Mouse (Mus musculus) cerebellum, adult 18-20 months (tissue): ENCODE measurements around the gene Dnm2.

Experiments
- DNase-seq, 2 experiments: peaks; one replicate each; pipeline ENCODE4 v3.0.0; 2021

Gene Dnm2

DNA sequence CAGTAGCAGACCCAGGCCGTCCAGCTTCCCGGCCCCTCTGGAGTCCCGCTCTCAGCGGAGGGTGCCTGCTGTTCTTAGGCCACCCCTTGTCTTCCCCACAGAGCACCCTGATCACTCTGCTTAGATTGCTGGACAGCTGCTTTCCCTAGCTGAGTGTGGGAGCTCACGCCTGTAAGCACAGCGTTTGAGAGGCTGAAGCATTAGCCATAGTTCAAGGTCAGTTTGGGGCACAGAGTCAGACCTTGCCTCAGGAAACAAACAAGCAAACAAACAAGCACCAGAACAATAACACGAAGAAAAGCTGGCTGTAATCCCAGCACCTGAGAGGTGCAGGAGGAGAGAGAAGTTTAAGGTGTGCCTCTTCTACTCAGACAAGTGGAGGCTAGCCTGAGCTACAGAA is 7.4 kb downstream of the Dnm2 start:
- no peak for DNase-seq

DNA sequence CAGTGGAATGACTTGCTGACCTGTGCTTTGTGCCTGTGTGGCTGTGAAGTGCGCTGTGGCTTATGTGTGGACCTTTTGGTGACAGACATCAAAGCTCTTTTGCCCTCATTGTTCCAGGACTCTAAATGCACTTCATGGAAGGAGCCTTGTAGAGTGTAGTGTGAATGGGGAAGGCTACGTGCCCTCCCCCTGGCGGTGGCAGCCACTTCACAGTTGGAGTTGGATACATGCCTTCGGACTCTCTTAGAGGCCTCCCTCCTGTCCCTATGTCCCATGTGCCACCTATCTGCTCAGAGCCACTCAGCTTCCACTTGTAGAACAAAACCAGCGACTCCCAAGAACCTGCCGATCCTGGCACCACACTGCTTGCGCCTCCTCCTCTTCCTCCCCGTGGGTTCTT is 9.1 kb downstream of the Dnm2 start:
- peak; percentile 71 to 74 for DNase-seq

DNA sequence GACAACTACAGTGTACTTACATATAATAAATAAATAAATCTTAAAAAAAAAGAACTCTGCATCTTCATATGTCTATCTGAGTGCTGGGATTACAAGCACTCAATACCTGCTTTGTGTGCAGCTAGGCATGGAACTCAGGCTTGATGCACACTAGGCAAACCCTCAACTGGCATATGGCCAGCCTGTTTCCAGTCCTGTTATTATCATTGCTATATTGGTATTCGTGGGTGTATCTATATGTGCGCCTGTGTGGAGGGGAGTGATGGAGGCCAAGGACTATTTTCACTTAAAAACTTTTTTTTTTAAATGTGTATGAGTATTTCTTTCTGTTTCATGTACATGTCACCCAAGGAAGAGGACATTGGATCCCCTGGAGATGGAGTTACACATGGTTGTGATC is 9.7 kb downstream of the Dnm2 start:
- DNase-seq = no peak

GRCm38 (mm10) chr9:21435777-21436635 is 11.3 kb downstream of the Dnm2 start:
- DNase-seq = peak in 1 of 2 experiments; percentile 41

DNA sequence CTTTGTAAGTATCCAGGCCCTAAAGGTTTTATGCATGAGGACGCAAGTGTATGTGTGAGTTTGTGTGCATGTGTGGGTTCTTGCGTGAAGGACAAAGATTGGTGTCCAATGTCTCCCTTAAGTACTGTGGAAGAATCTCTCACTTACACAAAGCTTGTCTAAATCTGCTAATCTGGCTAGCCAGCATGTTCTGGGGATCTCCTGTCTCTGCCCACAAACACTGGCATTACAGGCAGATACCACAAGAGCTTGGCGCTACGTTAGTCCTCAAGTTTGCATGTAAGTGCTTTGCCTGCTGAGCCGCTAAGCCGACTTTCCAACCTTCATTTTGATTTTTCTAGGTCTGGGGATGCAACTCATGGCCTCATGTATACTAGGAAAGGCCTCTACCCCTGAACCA is 12.9 kb downstream of the Dnm2 start:
- DNase-seq = no peak

DNA sequence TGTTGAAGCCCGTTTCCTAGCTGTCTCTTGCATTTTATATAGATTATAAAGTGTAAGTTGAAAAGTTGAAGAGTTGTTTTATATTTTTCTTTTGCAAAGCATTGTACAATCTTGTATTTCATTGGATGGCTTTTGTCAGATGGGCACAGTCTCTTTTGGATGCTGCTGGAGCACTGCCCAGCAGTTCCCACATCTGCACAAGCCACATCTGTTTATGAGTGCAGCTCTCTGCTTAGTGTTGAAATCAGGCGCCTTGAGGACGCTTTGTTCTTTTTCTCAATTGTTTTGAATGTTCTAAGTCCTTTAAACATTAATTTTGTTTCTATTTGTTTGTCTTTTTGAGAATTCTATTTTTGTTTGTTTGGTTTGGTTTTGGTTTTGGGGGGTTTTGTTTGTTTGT is 13.5 kb downstream of the Dnm2 start:
- DNase-seq = no peak

- no peak for DNase-seq
Observed at GRCm38 (mm10) chr9:21439456-21439855, 14.7 kb downstream of the Dnm2 start.

DNA sequence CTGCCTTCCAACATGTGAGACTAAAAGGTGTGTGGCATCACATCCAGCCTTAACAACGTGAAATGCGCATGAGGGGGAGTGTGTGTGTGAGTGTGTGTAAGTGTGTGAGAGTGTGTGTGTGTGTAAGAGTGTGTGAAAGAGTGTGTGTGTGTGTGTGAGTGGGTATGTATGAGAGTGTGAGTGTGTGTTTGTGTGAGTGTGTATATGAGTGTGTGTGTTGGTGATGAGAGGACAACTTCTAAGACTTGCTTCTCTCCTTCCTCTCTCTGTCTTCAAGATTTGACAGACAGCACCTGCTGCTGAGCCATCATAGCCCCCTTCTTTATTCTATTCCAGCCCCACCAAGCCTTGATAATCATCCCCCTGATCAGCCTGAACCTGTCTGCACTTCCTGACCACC is 15.2 kb downstream of the Dnm2 start:
- DNase-seq = no peak

DNA sequence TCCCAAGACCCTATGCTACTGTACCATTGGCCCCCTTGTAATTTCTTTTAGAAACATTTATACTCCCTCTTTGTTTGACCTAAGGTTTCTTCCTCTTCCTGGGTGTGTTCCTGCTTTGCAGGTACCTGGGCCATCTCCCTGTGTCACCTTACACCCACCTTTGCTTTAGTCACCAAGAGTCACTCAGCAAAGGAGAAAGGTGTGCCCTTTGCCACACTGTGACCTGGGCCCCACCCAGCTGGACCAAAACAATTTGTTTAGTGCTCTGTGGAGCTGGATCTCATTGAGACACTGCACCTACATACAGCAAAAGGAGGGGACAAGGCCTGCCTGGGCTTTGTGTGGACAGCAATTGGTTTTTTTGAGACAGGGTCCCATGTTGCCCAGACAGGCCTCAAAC is 15.7 kb downstream of the Dnm2 start:
- no peak for DNase-seq

DNA sequence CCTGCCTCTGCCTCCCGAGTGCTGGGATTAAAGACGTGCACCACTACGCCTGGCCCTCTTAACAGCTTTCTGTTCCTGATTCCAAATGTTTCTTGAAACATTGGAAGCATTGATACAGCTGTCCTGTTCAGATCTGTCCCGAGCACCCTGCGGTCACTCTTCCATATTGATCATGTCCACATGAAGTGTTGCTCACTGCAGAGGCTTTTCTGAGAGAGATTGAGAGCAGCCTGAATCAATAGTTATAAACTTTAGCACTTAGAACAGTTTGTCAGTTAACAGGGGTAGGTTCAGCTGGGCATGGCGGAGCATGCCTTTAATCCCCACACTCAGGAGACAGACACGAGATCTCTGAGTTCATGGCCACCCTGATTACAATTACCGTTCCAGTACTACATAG is 19.1 kb downstream of the Dnm2 start:
- no peak for DNase-seq

DNA sequence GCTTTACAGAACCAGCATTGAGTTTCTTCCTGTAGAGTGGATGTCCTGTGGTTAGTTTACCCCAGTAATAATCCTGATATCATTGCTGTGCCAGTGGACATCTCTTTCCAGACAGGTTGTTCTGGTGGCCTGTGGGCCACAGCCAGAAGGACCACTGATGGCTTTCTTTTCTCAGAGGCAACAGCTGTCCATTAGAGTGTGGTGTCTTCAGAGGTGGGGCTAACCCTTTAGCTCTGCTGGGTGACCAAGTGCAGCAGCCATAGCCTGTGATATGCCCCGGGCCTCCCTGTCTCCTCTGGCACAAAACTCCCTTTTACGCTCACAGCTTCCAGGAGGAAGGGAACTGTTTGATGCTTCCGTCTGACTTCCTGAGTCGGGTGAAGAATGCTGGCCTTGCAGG is 19.9 kb downstream of the Dnm2 start:
- no peak for DNase-seq

DNA sequence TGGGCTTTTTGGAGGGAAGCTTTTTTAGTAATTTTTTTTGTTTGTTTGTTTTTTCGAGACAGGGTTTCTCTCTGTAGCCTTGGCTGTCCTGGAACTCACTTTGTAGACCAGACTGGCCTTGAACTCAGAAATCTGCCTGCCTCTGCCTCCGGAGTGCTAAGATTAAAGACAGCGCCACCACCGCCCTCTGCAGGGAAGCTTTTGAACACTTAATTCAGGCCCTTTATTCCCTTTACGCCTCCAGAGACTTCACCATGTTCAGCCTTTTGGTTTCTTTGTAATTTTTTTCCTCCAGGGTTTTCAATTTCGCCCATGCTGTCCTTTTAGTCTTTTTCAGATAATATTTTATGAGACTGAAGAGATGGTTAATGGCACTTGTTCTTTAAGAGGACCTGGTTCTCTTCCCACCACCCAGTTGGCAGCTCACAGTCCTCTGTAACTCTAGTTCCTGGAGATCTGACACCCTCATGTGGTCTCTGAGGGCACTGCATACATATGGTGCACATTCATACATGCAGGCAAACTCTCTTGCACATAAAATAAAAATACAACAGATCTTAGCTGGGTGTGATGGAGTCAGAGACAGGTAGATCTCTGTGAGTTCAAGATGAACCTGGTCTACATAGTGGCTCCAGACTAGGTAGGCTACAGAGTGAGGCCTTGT is 20.5 kb downstream of the Dnm2 start:
- DNase-seq = no peak

DNA sequence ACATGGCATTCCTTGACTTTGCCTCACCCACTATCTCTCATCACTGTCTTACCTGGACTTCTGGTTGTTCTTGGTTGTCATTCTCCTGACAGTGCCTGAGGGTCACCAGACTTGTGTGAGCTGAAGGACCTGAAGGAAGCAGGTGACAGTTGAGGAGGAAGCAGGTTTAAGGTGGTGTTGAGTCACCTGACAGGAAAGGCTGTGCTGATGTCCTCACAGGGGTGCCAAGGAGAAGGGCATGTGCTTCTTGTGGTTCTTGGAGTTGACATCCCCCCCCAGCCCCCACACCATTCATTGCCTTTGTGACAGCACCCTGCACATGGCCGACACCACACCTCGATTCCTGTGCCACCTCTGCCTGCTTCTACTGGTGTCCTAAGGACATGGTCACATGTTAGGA is 23.1 kb downstream of the Dnm2 start:
- no peak for DNase-seq

DNA sequence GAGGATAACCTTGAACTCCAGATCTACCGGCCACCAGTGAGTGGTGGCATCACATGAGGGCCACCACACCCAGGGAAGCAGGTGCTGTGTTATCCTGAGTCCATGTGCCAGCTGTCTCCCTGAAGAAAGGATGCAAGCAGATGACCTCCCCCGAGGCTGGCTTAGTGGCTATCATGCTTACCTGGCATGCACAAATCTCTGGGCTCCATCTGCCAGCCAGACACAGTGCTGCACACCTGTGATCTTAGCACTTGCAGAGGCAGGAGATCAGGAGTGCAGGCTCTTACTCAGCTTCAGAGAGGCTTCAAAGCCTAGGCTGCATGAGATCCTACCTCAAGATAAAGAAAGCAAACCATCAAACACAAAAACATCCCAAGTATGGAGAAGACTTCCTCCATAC is 25.0 kb downstream of the Dnm2 start:
- DNase-seq = peak in 1 of 2 experiments; percentile 29

GRCm38 (mm10) chr9:21450270-21450669 is 25.6 kb downstream of the Dnm2 start:
- no peak for DNase-seq

DNA sequence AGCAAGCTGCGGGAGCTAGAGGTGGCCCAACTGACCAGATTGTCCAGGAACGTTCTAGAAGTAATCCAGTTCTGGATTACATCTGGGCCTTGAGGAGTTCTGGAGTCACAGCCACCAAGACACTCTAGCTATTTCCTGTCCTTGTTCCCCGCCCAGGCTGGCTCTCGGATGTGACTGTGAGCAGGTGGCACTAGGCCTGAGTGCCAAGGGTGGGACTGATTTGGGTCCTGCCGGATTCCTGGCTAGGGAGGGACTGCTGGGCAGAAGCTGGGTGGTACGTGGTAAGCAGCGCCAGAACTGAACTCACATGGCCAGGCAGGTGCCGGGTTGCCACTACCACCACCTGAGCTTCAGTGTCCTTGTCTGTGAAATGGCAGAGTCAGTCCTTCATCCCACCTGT is 26.7 kb downstream of the Dnm2 start:
- no peak for DNase-seq

DNA sequence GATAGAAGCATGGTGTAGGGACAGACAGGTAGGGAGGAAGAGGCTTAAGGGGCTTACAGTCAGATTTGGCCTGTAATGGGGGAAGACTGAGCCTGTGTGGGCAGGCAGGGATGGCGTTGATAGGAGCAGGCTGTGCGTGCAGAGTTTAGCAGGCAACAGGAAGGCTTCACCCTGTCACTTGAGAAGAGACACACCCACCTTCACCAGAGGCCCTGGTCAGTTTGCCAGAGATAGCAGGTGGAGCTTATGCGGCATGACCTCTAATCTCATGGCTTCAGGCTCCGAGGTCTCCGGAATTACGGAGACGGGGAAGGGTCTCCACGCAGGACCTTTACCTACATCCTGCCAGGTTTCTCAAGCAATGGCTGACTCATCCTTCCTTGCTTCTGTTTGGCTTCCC is 27.2 kb downstream of the Dnm2 start:
- no peak for DNase-seq

DNA sequence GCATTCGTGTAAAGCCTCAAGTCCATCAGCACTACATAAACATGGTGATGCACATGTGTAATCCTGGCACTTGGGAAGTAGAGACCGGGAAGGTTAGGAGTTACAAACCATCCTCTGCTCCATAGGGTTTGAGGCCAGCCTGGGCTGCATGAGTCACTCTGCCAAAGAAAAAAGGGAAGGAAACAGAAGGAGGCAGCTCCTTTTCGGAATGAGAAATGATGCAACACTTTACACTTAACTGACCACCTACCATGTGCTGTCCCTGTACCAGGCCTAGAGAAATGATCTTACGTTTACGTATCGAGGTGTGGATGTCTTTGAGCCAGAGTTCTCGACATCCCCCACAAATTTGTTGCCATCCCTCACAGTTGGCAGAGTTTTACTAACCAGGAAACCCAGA is 28.3 kb downstream of the Dnm2 start:
- DNase-seq = no peak

DNA sequence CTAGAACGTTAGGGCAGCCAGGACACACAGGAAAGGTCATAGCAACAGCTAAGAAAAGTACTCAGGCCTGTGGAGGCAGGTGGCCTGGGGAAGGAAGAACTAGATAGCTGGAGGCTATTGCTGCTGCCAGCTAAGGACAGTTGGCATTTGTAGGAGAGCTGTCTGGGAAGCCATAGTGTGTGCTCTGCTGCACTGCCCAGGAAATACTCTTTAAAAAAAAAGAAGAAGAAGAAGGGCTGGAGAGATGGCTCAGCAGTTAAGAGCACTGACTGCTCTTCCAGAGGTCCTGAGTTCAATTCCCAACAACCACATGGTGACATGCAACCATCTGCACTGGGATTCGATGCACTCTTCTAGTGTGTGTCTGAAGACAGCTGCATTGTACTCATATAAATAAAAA is 28.8 kb downstream of the Dnm2 start:
- no peak for DNase-seq

- no peak for DNase-seq
Observed at GRCm38 (mm10) chr9:21454556-21454955, 29.8 kb downstream of the Dnm2 start.

GRCm38 (mm10) chr9:21455103-21455770 is 30.5 kb downstream of the Dnm2 start:
- DNase-seq = no peak

DNA sequence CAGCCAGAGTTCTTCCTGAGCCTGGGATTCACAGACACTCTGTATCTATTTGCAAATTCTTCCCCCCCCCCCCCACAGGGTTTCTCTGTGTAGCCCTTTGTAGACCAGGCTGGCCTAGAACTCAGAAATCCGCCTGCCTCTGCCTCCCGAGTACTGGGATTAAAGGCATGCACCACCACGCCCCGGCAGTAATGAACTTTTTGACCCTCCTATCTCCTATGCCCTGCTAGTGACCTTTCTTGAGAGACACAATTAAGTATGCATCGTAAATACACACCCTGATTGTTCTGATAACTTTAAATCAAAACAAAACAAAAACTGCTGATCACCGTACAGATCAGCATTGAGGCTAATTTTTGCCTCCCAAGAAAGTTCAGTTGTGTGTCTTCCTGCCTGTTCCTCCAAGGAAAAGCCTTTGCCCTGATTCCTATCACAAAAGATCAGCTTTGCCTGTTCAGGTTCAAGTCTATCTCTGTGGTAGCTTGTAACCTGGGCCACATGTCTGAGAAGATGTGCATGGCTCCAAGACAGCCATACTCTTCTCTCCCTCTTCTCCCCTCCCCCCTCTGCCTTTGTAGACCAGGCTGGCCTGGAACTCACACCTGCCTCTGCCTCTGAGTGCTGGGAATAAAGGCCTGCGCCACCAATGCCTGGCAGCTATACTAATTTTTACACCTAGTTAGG is 31.7 kb downstream of the Dnm2 start:
- no peak for DNase-seq

GRCm38 (mm10) chr9:21456930-21457634 is 32.4 kb downstream of the Dnm2 start:
- no peak for DNase-seq
